Mouse (Mus musculus) testis, adult 2 months (tissue): Measurements from ENCODE around the gene Elavl2.

Experiments
- CTCF ChIP-seq: fragments of 200-500 bp; IDR thresholded peaks from 2 replicates; pipeline ENCODE4 v1.5.1; 2012; ENCODE audit warnings: low read depth, mild to moderate bottlenecking, inconsistent platforms, low read length, moderate library complexity; ENCODE audit not compliant: control insufficient read depth, insufficient read depth, insufficient replicate concordance
- POLR2A ChIP-seq: fragments of 200-500 bp; IDR thresholded peaks from 2 replicates; pipeline ENCODE4 v1.6.1; 2012; ENCODE audit warnings: low read depth, mild to moderate bottlenecking, inconsistent platforms, low read length, moderate library complexity; ENCODE audit not compliant: control insufficient read depth

GRCm38 (mm10) chr4:91234941-91235340, 165.6 kb downstream of the Elavl2 start:
- TF ChIP-seq CTCF: no peak
- no peak for TF ChIP-seq POLR2A
